Mouse (Mus musculus) kidney, embryonic 16.5 days (tissue): ENCODE results near the gene Pde8b. TPM values are rescaled to one million over a fixed set of nuclear protein-coding genes. Genes with fewer than 3 reads are reported as not detected.

Source experiments
- ATAC-seq: fragments of 200-750 bp; cut with Nextera tagmentation; 2 replicates; pipeline ENCODE4 v1.8.0; 2017; ENCODE audit warnings: moderate TSS enrichment; ENCODE audit not compliant: low FRiP score, low TSS enrichment
- H3K27ac ChIP-seq: fragments of 300-500 bp; sonication (generic); 2 replicates; pipeline ENCODE4 v1.5.1; 2014; ENCODE audit warnings: low read length
- H3K27me3 ChIP-seq: fragments of 300-500 bp; sonication (generic); 2 replicates; pipeline ENCODE4 v1.6.1; 2014; ENCODE audit warnings: low read length, control low read depth, mixed read lengths; ENCODE audit not compliant: insufficient read depth
- H3K36me3 ChIP-seq: fragments of 300-500 bp; sonication (generic); 2 replicates; pipeline ENCODE4 v1.6.1; 2014; ENCODE audit warnings: low read length, control low read depth, mixed read lengths; ENCODE audit not compliant: insufficient read depth
- H3K4me1 ChIP-seq: fragments of 300-500 bp; sonication (generic); 2 replicates; pipeline ENCODE4 v1.6.1; 2014; ENCODE audit warnings: low read length, control low read depth, mixed read lengths; ENCODE audit not compliant: insufficient read depth
- H3K4me2 ChIP-seq: fragments of 300-500 bp; sonication (generic); replicated peaks from 2 replicates; pipeline ENCODE4 v1.6.1; 2014; ENCODE audit warnings: low read depth, low read length
- H3K4me3 ChIP-seq: fragments of 300-500 bp; sonication (generic); 2 replicates; pipeline ENCODE4 v1.5.1; 2014; ENCODE audit warnings: mild to moderate bottlenecking, low read length
- H3K9ac ChIP-seq: fragments of 300-500 bp; sonication (generic); replicated peaks from 2 replicates; pipeline ENCODE4 v1.6.1; 2014; ENCODE audit warnings: low read length
- H3K9me3 ChIP-seq: fragments of 300-500 bp; sonication (generic); 2 replicates; pipeline ENCODE4 v1.6.1; 2016; ENCODE audit warnings: low read length, control low read depth
- WGBS: fragments of 180-500 bp; shearing (Covaris S2); extraction: QIAGEN DNeasy Blood & Tissue Kit; methylation state at CpG from one replicate; pipeline ENCODE4 v1.1.7; 2014; 5-methylcytosine and 5-hydroxymethylcytosine counted together
- polyA plus RNA-seq: library from polyadenylated mRNA; unstranded; fragments of >200 nt; fragmentation: Nextera tagmentation; extraction: Ambion mirVana; gene quantifications from 2 replicates; pipeline ENCODE4 v1.2.1, GENCODE M21; 2015

Pde8b gene
- polyA plus RNA-seq, 1 experiment from 2014 or later: 12.4 TPM

GRCm38 (mm10) chr13:95191951-95192350, 58.2 kb downstream of the Pde8b start:
- Histone ChIP-seq H3K27ac (0 out of 2 replicates have a peak overlapping the region, but pooled peaks have one; percentile 31), H3K4me3 (no peak overlapping the region), H3K4me2 (no peak overlapping the region), H3K4me1 (peaks cover 8% of the 10 kb centered on the region; the same call in 1 of the 2 replicates), H3K9me3 (no peaks in the 10 kb centered on the region), H3K27me3 (no peaks in the 10 kb centered on the region), H3K9ac (no peak overlapping the region), H3K36me3 (no peaks in the 10 kb centered on the region)
- WGBS: 65% methylated on average over 5 of the region's 5 CpGs
- peak; percentile 74; the same call in 1 of the 2 replicates for ATAC-seq

GRCm38 (mm10) chr13:95189111-95189510, 61.0 kb downstream of the Pde8b start:
- no peak for ATAC-seq
- H3K4me2 ChIP-seq: no peak overlapping the region
- WGBS: 84% methylated on average over 2 of the region's 2 CpGs

DNA sequence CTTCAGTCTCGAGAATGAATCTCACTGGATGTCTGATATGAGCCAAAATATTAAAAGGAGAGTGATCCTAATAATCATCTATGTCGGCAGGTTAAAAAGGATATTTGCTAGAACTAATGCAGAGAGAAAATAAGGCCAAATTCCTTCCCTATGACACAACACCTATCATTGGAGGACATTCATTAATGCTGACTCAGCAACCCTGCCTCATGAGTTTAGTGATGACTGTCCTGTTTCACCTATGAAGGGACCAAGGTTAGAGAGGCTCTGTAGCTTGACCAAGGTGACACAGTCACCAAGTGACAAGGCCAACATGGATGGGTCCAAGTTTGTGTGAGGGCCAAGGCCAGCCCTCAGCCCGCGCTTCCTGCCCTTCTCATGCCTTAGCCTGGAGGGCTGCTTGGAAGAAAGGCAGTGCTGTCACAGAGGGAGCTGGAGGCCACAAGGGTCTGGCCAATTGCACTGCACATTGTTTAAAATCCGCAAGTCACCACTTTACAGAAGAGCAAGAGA, 62.9 kb downstream of the Pde8b start:
- H3K9me3 ChIP-seq: no peaks in the 10 kb centered on the region
- no peak for ATAC-seq

More at GRCm38 (mm10) chr13:95189111-95189510, 61.0 kb downstream of the Pde8b start:
- Histone ChIP-seq H3K27ac (no peak overlapping the region), H3K27me3 (no peaks in the 10 kb centered on the region), H3K36me3 (no peaks in the 10 kb centered on the region), H3K4me3 (no peak overlapping the region), H3K9ac (no peak overlapping the region), H3K9me3 (no peaks in the 10 kb centered on the region), H3K4me1 (peaks cover 4% of the 10 kb centered on the region; the same call in 1 of the 2 replicates)

DNA sequence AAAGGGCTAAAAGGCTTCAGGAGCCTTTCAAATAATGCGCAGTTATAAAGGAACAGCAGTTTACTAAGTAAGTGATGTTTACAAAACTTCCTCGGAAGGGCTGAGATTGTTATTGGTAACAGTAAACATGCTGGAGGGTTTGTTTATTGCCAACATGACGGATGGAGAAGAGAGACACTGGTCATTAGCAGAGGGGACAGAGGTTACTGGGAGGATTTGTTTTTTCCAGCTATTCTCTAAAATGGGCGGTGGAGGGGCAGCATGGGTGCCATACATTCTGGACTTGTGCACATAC, 63.4 kb downstream of the Pde8b start:
- ATAC-seq: no peak
- Histone ChIP-seq H3K27me3 (no peaks in the 10 kb centered on the region), H3K36me3 (no peaks in the 10 kb centered on the region), H3K27ac (no peak overlapping the region), H3K9me3 (no peaks in the 10 kb centered on the region), H3K9ac (no peak overlapping the region), H3K4me3 (no peak overlapping the region), H3K4me2 (no peak overlapping the region), H3K4me1 (no peaks in the 10 kb centered on the region)
- 60% methylated on average over 4 of the region's 4 CpGs for WGBS

More for the DNA sequence above, 62.9 kb downstream of the Pde8b start:
- Histone ChIP-seq H3K4me1 (peaks cover 3% of the 10 kb centered on the region; the same call in 1 of the 2 replicates), H3K4me3 (no peak overlapping the region), H3K27ac (no peak overlapping the region), H3K4me2 (no peak overlapping the region), H3K9ac (no peak overlapping the region), H3K27me3 (no peaks in the 10 kb centered on the region), H3K36me3 (no peaks in the 10 kb centered on the region)
- 94% methylated on average over 5 of the region's 5 CpGs for WGBS

- H3K4me2 ChIP-seq: no peak overlapping the region
- H3K27ac ChIP-seq: peak overlapping the region; percentile 68
- ATAC-seq: no peak
- no peaks in the 10 kb centered on the region for H3K9me3 ChIP-seq
- WGBS: 35% methylated on average over 10 of the region's 10 CpGs
- H3K4me1 ChIP-seq: no peaks in the 10 kb centered on the region
- H3K9ac ChIP-seq: no peak overlapping the region
- H3K4me3 ChIP-seq: no peak overlapping the region
- H3K36me3 ChIP-seq: no peaks in the 10 kb centered on the region
- no peaks in the 10 kb centered on the region for H3K27me3 ChIP-seq
Observed at GRCm38 (mm10) chr13:95185891-95186740, 64.0 kb downstream of the Pde8b start.

GRCm38 (mm10) chr13:95183686-95184085, 66.5 kb downstream of the Pde8b start:
- WGBS: 89% methylated on average over 2 of the region's 2 CpGs
- Histone ChIP-seq H3K27ac (no peak overlapping the region), H3K36me3 (no peaks in the 10 kb centered on the region), H3K4me3 (no peak overlapping the region), H3K27me3 (no peaks in the 10 kb centered on the region), H3K9me3 (no peaks in the 10 kb centered on the region), H3K4me2 (no peak overlapping the region), H3K9ac (no peak overlapping the region), H3K4me1 (no peaks in the 10 kb centered on the region)
- no peak for ATAC-seq

DNA sequence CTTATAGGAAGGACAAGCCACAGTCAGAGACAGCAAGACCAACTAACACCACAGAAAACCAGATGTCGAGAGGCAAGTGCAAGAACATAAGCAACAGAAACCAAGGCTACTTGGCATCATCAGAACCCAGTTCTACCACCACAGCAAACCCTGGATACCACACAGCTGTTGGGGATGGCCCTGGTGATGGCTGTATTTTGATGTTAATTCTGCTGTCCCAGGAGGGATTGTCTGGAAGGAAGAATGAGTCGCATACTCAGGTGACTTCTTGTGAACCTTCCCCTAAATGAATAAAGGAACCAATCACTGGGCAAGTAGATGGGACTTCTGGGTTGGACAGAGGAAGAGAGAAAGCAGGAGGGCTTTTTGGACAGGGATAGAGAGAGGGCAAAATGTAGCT, 69.9 kb downstream of the Pde8b start:
- no peak for ATAC-seq
- H3K36me3 ChIP-seq: no peaks in the 10 kb centered on the region
- H3K4me2 ChIP-seq: no peak overlapping the region
- no peaks in the 10 kb centered on the region for H3K9me3 ChIP-seq
- no peaks in the 10 kb centered on the region for H3K27me3 ChIP-seq
- no peak overlapping the region for H3K27ac ChIP-seq
- no peak overlapping the region for H3K4me3 ChIP-seq
- WGBS: 85% methylated on average over 2 of the region's 2 CpGs
- no peak overlapping the region for H3K9ac ChIP-seq
- H3K4me1 ChIP-seq: no peaks in the 10 kb centered on the region

GRCm38 (mm10) chr13:95177326-95177725, 72.8 kb downstream of the Pde8b start:
- H3K4me3 ChIP-seq: no peak overlapping the region
- no peaks in the 10 kb centered on the region for H3K36me3 ChIP-seq
- no peaks in the 10 kb centered on the region for H3K9me3 ChIP-seq
- H3K27ac ChIP-seq: no peak overlapping the region
- H3K4me1 ChIP-seq: no peaks in the 10 kb centered on the region
- H3K4me2 ChIP-seq: no peak overlapping the region
- H3K9ac ChIP-seq: no peak overlapping the region
- no peaks in the 10 kb centered on the region for H3K27me3 ChIP-seq
- no peak for ATAC-seq
- 22% methylated on average over 9 of the region's 9 CpGs for WGBS

- no peak overlapping the region for H3K27ac ChIP-seq
- no peak overlapping the region for H3K4me2 ChIP-seq
- no peaks in the 10 kb centered on the region for H3K27me3 ChIP-seq
- H3K36me3 ChIP-seq: no peaks in the 10 kb centered on the region
- WGBS: 57% methylated on average over 5 of the region's 5 CpGs
- no peaks in the 10 kb centered on the region for H3K9me3 ChIP-seq
- no peaks in the 10 kb centered on the region for H3K4me1 ChIP-seq
- no peak overlapping the region for H3K4me3 ChIP-seq
- ATAC-seq: peak; percentile 31; the same call in 1 of the 2 replicates
- H3K9ac ChIP-seq: no peak overlapping the region
Observed at GRCm38 (mm10) chr13:95176399-95176798, 73.7 kb downstream of the Pde8b start.

DNA sequence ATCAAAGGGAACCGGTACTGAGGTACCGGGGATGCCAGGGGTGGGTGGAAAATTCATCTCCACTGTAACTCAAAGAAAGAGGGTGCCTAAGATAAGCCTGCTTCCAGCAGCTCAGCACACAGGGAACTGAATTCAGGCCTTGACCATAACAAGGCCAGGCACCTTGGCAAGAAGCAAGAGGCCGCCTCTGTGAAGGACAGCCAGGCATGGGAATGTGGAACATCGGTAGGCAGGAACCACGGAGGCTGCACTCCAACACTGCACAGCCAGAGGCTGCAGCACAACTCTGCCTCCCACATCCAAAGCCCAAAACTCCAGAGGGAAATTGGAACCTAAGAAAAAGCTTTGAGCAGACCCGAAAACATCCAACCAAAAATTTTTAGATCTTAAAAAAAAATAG, 75.9 kb downstream of the Pde8b start:
- Histone ChIP-seq H3K9me3 (no peaks in the 10 kb centered on the region), H3K27me3 (no peaks in the 10 kb centered on the region), H3K4me1 (no peaks in the 10 kb centered on the region), H3K4me3 (no peak overlapping the region), H3K9ac (0 out of 2 replicates have a peak overlapping the region, but pooled peaks have one; percentile 4), H3K27ac (no peak overlapping the region), H3K36me3 (no peaks in the 10 kb centered on the region), H3K4me2 (no peak overlapping the region)
- ATAC-seq: no peak
- WGBS: 73% methylated on average over 6 of the region's 6 CpGs
